Mouse (Mus musculus) frontal cortex, postnatal 14 days (tissue): Measurements from ENCODE around the gene Ciao2b.
A peak's percentile ranks its signal among the peaks of the same experiment; 100 is the strongest.
"Not testable (repeated sequence)": the region's sequence is repeated elsewhere in the genome, so short reads cannot be mapped to it uniquely, and the experiment has no call there.

Experiments
- DNase-seq, 2 experiments: peaks; one replicate each; pipeline ENCODE4 v3.0.0; 2022; ENCODE audit warnings: low spot score in 2 of 2

The Ciao2b gene

DNA sequence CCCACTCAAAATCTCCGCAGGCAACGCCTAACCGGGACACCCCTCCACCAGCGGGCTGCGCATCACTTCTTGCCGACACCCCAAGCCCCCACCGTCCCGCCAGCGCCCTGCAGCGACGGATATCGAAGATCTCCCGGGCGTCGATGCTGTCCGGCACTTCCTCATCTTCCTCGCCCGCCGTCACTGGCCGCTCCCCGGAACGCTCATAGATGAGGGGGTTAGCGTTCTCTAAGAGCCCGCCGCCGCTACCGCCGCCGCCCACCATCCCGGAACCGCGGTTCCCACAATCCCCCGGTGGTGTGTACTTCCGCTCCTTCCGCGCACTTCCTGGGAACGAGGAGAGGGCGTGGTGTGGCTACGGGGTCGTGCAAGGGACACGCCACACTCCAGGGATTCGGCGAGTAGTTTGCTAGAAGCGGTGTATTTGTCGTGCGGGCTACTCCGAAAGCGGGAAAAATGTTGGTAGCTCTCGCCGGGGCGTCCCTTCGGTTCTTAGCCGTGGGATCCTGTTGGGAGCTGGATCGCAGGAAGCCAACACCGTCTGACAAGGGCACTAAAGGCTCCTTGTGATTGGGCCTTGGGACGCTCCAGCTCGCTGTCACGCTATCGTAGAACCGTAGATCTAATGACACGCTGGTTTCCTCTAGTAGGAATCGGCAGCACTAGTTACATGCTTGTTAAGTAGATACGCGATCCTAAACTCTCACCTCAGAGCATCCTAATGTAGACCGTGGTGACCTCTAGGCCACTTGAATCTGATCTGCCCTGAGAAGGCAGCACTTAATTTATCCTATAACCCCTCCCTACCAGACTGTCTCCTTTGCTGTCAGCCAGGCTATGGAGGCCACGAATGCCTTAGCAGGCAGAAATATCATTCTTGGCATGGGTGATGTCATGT, at the start of gene Ciao2b:
Ciao2b (minus strand) TSS at position 540 of the 898 bp plus-strand sequence.
- DNase-seq = peak; percentile 82

DNA sequence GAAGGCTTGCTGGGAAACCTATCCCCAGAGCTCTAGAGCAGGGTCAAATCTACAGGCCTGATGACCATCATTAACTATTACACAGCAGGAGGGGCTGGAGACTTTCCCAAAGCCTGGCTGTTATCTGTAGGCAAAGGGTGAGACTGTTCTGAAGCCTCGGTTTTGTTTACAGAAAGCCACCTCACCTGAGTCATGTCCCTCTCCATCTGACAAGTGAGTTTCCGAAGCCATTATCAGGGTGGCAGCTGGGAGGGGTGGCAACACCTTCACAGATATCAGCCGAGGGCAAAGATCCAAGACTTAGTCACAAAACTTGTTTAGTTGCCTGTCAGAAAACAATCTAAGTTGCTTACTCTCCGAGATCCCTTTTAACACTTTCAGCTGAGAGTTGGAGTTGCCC, 46.7 kb upstream of the Ciao2b start:
- DNase-seq = no peak

DNA sequence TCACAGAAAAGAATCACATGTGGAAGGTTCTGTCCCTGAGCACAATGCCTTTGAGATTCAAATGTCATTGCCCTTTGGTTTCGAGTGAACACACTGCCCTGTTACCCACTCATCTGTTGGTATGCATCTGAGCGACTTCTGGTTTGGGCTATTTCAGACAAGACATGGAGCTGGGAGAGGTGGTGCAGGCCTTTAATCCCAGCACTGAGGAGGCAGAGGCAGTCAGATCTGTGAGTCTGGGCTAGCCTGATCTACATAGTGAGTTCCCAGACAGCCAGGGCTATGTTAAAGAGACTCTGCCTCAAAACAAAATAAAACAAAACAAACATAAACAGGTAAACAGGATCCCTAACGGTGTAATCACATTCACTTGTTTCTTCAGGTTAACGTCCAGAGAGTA, 13.8 kb upstream of the Ciao2b start:
- DNase-seq = no peak

DNA sequence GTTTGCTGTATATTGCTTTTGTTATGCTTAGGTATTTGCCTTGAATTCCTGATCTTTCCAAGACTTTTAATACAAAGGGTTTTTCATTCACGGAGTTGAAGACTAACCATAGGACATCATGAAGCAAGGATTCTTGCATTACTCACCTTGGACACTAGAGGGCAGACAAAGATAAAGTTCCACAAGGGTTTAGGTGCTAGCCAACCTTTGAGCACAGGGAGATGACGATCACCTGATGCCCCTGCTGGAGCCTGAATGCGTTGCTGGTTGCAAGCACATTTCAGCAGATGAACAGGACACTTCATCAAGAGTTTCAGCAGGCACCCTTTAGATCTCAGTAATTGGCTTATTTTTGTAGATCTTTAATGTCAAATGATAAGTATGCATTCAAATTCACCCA, 13.2 kb upstream of the Ciao2b start:
- DNase-seq = peak in 1 of 2 experiments; percentile 56

DNA sequence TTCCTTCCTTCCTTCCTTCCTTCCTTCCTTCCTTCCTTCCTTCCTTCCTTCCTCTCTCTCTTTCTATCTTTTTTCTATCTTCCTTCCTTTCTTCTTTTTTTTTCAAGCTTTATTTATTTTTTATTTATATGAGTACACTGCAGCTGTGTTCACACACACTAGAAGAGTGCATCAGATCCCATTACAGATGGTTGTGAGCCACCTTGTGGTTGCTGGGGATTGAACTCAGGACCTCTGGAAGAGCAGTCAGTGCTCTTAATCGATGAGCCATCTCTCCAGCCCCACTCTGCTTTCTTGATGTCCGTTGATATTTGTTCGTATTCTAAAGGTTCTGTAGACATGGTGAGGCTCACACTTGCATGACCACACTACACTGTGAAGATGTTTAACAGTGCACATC, 2.4 kb upstream of the Ciao2b start:
- not testable (repeated sequence) for DNase-seq

DNA sequence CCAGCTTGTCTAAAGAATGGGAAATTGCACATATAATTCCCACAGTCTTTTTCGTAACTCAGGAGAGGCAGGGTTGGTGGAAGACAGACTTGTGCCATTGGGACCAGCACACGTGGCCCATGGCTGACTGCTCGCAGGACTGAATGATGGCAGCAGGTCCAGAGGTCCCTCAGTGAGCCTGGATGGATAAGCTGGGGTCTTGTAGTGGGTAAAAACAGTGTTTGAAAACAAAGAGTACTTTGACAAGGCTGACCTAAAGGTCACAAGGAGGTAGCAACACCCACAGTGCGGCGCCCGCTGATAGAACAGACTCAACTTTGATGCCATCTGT, 524 bp upstream of the Ciao2b start:
- no peak for DNase-seq

DNA sequence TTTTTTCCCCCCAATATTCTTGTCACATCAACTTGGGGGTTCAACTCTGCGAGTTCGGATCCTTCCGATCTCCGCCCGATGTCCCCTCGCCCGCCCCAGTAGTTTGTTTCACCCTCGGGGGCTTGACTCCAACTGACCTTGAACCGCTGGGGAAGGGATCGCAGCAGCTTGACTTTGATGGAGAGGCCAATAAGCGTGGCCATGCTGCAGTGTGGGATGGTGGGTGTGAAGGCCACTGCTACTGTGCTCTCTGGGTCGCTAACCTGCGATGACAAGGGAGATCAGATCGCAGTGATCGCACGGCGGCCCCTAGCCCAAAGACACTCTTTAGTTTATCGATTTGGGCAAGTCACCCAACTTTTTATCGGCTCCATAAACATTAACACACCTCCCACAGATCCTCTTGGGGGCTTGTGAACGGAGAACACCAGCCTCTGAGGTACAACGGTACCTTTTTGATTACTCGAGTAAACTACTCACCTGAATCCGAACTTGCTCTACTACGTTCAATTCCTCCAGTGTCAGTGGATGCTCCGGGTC, 864 bp downstream of the Ciao2b start:
- no peak for DNase-seq

DNA sequence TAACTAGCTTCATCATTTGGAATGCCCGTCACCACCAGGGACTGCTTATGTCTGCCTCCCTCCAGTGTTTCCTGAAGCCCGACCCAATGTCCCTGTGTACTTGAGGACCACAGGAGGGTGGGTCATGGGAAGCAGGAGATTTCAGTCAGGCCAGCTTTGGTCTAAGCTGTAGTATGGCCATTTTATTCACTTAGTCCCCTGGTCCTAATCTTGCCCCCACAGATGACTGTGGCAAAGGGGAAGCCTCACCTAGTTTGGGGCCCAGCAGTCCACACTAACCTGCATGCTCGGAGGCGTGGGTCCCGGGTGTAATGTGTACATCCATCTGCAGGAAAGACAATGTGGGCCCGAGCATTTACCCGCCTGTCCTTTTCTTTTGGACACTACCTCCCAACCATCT, 1.5 kb downstream of the Ciao2b start:
- no peak for DNase-seq

DNA sequence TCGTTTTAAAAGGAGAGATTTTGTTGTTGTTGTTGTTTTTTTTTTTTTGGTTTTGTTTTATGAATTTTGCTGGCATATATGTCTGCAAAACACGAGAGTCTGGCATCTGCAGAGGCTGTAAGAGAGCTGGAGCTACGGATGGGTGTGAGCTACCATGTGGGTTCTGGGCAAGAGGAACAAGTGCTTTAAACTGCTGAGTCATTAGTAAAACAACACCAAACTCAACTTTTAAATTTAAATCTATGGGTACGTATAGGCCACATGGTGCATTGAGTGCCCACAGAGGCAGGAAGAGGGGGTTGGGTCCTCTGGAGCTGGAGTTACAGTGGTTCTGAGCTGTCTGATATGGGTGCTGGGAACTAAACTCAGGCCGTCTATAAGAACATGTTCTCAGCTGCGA, 3.8 kb downstream of the Ciao2b start:
- no peak for DNase-seq

DNA sequence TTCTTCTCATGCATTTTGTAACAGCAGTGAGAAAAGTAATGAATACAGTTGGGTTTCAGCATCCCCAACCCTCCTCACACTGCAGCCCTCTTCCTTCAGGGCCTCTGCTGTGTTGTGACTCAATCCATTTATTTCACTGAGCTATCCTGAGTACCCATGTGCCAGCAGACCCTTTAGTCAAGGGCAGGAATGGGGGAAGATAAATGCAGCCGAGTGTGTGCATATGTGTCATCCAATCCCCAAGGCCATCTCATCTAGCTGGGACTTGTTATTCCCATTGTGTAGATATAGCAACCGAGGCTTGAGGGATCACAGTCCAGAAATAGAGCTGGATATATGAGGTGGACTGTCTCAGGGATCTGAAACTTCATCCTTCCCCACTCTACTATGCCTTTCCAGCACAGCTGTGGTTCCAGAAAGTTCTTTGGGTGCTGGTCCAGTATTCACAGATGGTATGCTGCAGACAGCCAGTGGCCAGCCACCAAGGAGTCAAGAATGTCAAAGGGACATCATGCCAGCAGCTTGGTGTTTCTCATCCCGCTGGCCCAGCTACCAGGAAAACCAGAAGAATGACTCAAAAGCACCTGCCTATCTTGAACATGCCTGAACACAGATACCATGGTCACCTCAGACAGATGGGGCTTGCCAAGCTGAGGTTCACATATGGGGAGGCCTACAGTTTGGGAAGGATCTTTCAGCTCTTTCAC, 6.6 kb downstream of the Ciao2b start:
- no peak for DNase-seq

DNA sequence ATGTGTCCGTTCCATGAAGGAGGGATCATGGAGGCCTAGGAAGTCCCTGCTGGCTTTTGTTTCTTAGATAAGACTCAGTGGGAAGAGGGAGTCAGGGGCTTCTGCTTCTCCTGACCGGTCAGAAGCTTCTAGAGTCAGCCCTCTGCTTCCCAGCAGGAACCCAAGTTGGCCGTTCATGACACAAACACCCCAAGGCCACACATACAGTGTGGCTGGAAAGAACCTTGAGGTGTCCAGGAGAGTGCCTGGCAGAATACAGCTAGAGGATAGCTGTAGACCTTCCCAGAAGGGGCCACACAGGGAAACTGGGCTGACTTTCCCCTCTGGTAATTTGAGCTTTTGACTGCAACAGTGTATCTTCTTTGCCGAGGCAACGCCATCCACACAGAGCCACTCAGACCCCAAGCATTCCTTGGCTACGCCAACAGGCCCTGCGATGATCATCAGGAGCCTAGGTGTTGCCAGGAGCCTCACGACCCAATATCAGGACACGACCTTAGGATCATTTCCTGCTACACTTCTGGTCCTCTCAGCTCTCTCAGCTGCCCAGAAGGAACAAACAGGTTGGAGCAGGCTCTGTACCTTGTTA, 8.5 kb downstream of the Ciao2b start:
- peak in 1 of 2 experiments; percentile 2 for DNase-seq

DNA sequence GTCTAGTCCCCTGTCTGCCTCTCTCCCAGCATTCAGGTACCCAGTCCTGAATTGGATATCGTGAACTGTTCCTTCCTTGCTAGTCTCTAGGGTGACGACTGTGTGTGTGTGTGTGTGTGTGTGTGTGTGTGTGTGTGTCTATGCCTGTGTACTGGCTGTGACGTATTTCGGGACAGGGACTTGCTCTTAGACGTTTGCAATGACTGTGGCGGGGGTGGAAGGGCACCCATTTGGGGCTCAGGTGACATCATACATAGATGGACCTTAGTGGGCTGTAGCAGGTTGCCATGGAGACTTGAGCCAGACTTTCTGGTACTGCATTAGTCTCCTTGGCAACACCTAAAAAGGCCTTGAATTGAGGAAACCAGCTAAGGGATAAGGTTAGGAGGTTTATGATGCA, 9.3 kb downstream of the Ciao2b start:
- peak in 1 of 2 experiments; percentile 18 for DNase-seq

DNA sequence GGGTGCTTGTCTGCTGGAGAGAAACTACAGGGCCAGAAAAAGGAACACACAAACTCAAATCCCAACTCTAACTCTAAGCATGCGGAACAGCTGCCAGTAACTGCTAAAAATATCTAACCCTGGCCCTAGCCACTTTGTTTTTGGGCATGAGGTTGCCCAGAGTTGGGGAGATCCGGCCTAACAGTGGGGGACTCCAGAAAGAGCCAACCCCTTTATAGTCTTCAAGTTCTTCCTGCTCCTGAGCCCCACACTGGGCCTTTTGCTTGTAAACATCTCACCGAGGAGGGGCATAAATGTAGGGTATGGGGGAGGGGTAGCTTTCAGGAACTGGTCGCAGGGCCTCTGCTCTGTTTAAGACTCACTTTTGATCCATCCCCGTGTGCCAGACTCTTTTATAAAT, 9.8 kb downstream of the Ciao2b start:
- no peak for DNase-seq

DNA sequence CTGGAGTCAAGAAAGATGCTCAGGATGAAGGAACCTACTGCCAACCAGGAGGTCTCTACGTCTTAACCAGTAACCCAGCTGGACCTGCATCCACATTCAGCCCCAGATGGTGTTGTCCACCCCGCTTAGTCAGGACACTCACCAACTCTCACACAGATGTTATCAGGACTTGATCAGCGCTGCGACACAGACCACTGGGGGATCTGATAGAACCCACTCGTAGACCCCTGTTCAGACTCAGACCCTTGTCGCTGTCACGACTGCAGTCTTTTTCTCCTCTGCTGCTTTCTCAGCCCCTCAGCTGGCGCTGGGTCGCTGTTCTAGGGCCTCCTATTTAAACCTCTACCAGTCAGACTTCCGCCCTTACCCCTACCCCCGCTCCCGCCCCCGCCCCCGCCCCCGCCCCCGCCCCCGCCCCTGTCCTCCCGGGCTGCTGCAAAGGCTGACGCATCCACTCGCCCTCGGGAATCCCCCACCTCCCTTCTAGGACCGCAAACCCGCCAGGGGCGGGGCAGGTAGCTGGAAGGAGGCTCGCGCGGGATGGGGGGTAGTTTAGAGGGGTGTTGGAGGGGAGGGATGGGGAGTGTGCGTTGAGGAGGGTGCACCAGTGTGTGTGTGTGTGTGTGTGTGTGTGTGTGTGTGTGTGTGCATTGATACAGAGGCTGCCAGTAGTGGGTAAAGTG, 10.6 kb downstream of the Ciao2b start, which contains the start of gene Rrad:
Rrad (minus strand) TSS at position 347 of the 683 bp plus-strand sequence.
- DNase-seq = no peak

DNA sequence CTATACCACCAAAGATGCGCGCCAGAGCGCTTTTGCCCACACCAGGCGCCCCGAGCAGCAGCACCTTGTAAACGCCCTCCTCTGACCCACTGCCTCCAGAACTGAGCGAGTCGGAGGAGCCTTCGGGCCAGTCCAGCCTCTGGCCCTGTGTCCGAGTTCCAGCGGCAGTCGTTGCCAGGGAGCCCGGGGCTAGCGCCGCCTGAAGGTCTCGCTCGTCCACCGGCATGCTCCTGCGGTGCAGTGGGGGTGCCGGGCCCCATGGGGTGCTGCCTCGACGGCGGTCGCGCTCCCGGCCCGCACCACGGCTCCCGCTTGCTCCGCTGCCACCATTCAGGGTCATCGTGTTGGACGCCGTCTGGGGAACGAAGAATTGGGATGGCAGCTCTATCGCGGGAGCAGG, 11.2 kb downstream of the Ciao2b start:
- DNase-seq = no peak

DNA sequence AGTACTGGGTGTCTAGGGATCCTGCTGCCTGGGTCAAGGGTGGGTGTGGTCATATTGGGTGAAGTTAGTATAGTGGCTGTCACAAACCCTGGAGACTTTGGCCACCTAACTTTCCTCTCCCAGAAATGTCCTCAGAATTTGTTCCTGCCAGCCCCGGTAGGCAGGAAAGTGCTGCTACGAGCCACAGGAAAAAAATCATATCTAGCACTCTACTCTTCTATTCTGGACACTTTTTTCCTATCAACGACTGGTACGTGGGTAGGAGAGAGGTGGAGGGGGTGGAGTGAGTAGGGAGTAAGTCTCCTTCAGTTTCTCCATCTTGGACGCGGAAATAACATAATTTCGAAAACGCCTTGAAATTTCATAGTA, 11.7 kb downstream of the Ciao2b start:
- no peak for DNase-seq

DNA sequence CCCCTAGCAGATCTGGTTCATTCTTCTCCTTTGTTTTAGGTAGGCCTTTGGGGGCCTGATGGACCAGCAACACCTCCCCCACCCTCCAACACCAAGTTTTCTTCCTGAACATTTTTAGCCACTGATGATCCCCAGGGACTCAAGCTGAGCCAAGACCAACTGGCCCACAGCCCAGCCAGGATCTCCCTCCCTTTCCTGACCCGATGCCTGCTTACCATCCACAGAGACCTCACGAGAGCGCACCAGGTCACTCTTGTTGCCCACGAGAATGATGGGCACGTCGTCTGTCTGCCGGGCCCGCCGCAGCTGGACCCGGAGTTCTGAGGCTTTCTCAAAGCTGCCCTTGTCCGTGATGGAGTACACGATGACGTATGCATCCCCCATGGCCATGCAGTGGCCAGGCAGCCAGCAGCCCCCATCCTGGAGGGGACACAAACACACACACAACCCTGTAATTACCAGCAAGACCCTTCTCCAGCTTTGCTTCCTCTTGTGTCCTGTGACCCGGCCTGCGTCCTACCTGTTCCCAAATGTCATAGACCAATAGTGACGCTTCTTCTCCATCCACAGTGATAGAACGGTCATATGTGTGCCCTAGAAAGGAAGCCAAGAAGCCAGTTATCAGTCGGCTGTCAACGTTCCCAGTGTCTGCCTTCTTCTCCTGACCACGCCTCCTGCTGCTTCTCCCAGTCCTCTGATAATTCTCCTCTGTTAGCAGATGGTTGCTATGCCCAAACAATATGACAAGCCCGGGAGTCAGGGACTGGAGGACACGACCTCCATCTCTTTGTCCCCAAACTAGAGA, 12.3 kb downstream of the Ciao2b start:
- no peak for DNase-seq

DNA sequence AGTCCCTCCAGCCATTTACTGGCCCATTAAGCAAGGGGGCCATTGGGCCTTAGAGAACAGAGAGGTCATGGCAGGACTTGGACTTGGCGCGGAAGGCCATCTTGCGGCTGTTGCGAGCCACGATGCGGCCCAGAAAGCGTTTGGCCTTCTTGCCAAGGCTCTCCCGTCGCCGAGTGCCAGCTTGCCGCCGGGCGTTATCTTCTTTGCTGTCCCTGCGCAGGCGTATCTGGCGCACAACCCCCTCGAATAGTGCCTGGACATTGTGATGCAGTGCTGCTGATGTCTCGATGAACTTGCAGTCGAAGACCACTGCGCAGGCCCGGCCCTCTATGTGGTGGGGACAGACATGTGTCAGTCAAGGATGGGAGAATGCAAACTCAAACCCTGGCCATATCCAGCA, 13.4 kb downstream of the Ciao2b start:
- no peak for DNase-seq

DNA sequence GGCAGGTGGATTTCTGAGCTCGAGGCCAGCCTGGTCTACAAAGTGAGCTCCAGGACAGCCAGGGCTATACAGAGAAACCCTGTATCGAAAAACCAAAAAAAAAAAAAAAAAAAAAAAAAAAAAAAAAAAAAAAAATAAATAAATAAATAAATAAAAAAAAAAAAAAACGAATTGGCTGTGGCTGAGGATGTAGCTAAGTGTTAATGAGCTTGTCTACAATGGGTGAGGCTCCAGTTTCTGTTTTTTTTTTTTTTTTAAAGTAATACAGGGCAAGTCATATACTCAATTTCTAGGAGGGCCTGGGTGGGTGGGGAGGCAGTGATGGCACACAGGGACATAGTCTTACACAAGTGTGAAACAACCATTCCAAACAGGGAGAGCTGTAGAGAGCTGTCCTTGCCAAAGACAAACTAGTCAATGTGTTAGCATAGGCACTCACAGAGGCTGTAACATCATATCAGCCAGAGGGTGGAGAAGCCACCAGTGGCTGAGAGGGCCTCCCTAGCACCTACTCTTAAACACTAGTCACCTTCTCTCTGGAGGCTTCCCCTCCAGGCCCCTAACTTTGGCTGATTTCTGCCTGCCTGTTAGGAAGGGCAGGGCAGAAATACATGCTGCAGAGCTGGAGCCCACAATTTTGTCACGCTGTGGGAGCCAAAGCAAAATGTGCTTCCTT, 14.6 kb downstream of the Ciao2b start:
- DNase-seq = no peak

DNA sequence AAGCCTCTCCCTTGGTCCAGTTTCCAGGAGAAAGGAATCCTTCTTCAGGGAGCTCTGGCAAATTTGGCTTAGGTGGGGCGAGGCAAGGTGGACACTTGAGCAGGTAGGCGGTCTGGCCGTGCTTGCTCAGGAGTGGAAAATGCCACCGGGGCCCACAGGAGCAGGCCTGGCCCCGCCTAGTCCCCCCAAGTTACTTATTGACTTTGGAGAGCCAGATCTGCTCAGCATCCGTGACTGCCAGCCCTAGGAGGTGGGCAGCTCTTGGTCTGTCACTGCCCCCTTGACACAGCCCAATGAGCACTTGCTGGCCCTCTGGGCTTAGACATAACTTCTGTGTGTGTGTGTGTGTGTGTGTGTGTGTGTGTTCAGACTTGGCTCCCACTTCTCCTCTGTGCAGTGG, 17.6 kb downstream of the Ciao2b start, which contains the start of gene Cdh16:
Cdh16 (minus strand) TSS at position 236 of the 400 bp plus-strand sequence.
- no peak for DNase-seq
